Mouse (Mus musculus): ENCODE data around the gene Lrpprc.
A peak's percentile ranks its signal among the peaks of the same experiment; 100 is the strongest.

Lrpprc gene

GRCm38 (mm10) chr17:84790447-84791098 lies at the start of gene Lrpprc:
Gene Lrpprc (minus strand): TSS chr17:84790789.
- Histone ChIP-seq H3K27me3 (ENCODE audit: insufficient read depth, low read length) (no peaks in the 10 kb centered on the region), H3K4me3 (replicated peaks; ENCODE audit: low read length) (peak within 1 kb of the TSS; percentile 100), H3K9me3 (ENCODE audit: low read length) (no peaks in the 10 kb centered on the region), H3K4me1 (replicated peaks; ENCODE audit: low read depth, low read length) (peaks cover 66% of the 10 kb centered on the region), H3K36me3 (ENCODE audit: insufficient read depth, low read length) (peaks cover 34% of the 10 kb centered on the region)
- no peak for TF ChIP-seq CTCF (conservative IDR thresholded peaks at IDR 0.05; ENCODE audit: low read length)
- no peak for TF ChIP-seq NANOG (IDR thresholded peaks at IDR 0.05; ENCODE audit: borderline replicate concordance, low read length)
- TF ChIP-seq POU5F1 (IDR thresholded peaks at IDR 0.05; ENCODE audit: borderline replicate concordance, low read length) = no peak

- Histone ChIP-seq H3K4me3 (replicated peaks; ENCODE audit: low read length) (no peak overlapping the region), H3K27me3 (ENCODE audit: insufficient read depth, low read length) (no peaks in the 10 kb centered on the region), H3K4me1 (replicated peaks; ENCODE audit: low read depth, low read length) (peaks cover 6% of the 10 kb centered on the region), H3K36me3 (ENCODE audit: insufficient read depth, low read length) (no peaks in the 10 kb centered on the region), H3K9me3 (ENCODE audit: low read length) (no peaks in the 10 kb centered on the region)
- no peak for TF ChIP-seq POU5F1 (IDR thresholded peaks at IDR 0.05; ENCODE audit: borderline replicate concordance, low read length)
- no peak for TF ChIP-seq NANOG (IDR thresholded peaks at IDR 0.05; ENCODE audit: borderline replicate concordance, low read length)
- TF ChIP-seq CTCF (conservative IDR thresholded peaks at IDR 0.05; ENCODE audit: low read length) = peak; percentile 61
Observed at GRCm38 (mm10) chr17:84837780-84838179, 47.2 kb upstream of the Lrpprc start.

- Histone ChIP-seq H3K27me3 (ENCODE audit: insufficient read depth, low read length) (no peaks in the 10 kb centered on the region), H3K9me3 (ENCODE audit: low read length) (no peaks in the 10 kb centered on the region), H3K36me3 (ENCODE audit: insufficient read depth, low read length) (no peaks in the 10 kb centered on the region), H3K4me3 (replicated peaks; ENCODE audit: low read length) (no peak overlapping the region), H3K4me1 (replicated peaks; ENCODE audit: low read depth, low read length) (peaks cover 6% of the 10 kb centered on the region)
- TF ChIP-seq CTCF (conservative IDR thresholded peaks at IDR 0.05; ENCODE audit: low read length) (no peak), NANOG (IDR thresholded peaks at IDR 0.05; ENCODE audit: borderline replicate concordance, low read length) (no peak), POU5F1 (IDR thresholded peaks at IDR 0.05; ENCODE audit: borderline replicate concordance, low read length) (no peak)
Observed at GRCm38 (mm10) chr17:84835249-84835648, 44.7 kb upstream of the Lrpprc start.

GRCm38 (mm10) chr17:84832346-84832745 lies 41.8 kb upstream of the Lrpprc start:
- H3K9me3 ChIP-seq (ENCODE audit: low read length) = no peaks in the 10 kb centered on the region
- no peaks in the 10 kb centered on the region for H3K36me3 ChIP-seq (ENCODE audit: insufficient read depth, low read length)
- no peaks in the 10 kb centered on the region for H3K27me3 ChIP-seq (ENCODE audit: insufficient read depth, low read length)
- no peak for TF ChIP-seq NANOG (IDR thresholded peaks at IDR 0.05; ENCODE audit: borderline replicate concordance, low read length)
- no peak for TF ChIP-seq POU5F1 (IDR thresholded peaks at IDR 0.05; ENCODE audit: borderline replicate concordance, low read length)
- no peak for TF ChIP-seq CTCF (conservative IDR thresholded peaks at IDR 0.05; ENCODE audit: low read length)
- H3K4me1 ChIP-seq (replicated peaks; ENCODE audit: low read depth, low read length) = peaks cover 6% of the 10 kb centered on the region
- no peak overlapping the region for H3K4me3 ChIP-seq (replicated peaks; ENCODE audit: low read length)

GRCm38 (mm10) chr17:84828301-84828700 lies 37.7 kb upstream of the Lrpprc start:
- Histone ChIP-seq H3K27me3 (ENCODE audit: insufficient read depth, low read length) (0 out of 2 replicates have a peak, but pooled peaks cover 1% of the 10 kb centered on the region), H3K36me3 (ENCODE audit: insufficient read depth, low read length) (no peaks in the 10 kb centered on the region), H3K4me1 (replicated peaks; ENCODE audit: low read depth, low read length) (peaks cover 15% of the 10 kb centered on the region), H3K4me3 (replicated peaks; ENCODE audit: low read length) (no peak overlapping the region), H3K9me3 (ENCODE audit: low read length) (no peaks in the 10 kb centered on the region)
- TF ChIP-seq CTCF (conservative IDR thresholded peaks at IDR 0.05; ENCODE audit: low read length) (no peak), POU5F1 (IDR thresholded peaks at IDR 0.05; ENCODE audit: borderline replicate concordance, low read length) (no peak), NANOG (IDR thresholded peaks at IDR 0.05; ENCODE audit: borderline replicate concordance, low read length) (no peak)

- Histone ChIP-seq H3K4me1 (replicated peaks; ENCODE audit: low read depth, low read length) (peaks cover 10% of the 10 kb centered on the region), H3K9me3 (ENCODE audit: low read length) (no peaks in the 10 kb centered on the region), H3K4me3 (replicated peaks; ENCODE audit: low read length) (no peak overlapping the region), H3K27me3 (ENCODE audit: insufficient read depth, low read length) (peaks cover 11% of the 10 kb centered on the region; the same call in 1 of the 2 replicates), H3K36me3 (ENCODE audit: insufficient read depth, low read length) (no peaks in the 10 kb centered on the region)
- TF ChIP-seq NANOG (IDR thresholded peaks at IDR 0.05; ENCODE audit: borderline replicate concordance, low read length) (no peak), POU5F1 (IDR thresholded peaks at IDR 0.05; ENCODE audit: borderline replicate concordance, low read length) (no peak), CTCF (conservative IDR thresholded peaks at IDR 0.05; ENCODE audit: low read length) (no peak)
Observed at GRCm38 (mm10) chr17:84820603-84821002, 30.0 kb upstream of the Lrpprc start.

GRCm38 (mm10) chr17:84818390-84818789 lies 27.8 kb upstream of the Lrpprc start:
- TF ChIP-seq CTCF (conservative IDR thresholded peaks at IDR 0.05; ENCODE audit: low read length) (no peak), POU5F1 (IDR thresholded peaks at IDR 0.05; ENCODE audit: borderline replicate concordance, low read length) (no peak), NANOG (IDR thresholded peaks at IDR 0.05; ENCODE audit: borderline replicate concordance, low read length) (no peak)
- peaks cover 11% of the 10 kb centered on the region; the same call in 1 of the 2 replicates for H3K27me3 ChIP-seq (ENCODE audit: insufficient read depth, low read length)
- H3K9me3 ChIP-seq (ENCODE audit: low read length) = peaks cover 6% of the 10 kb centered on the region; the same call in 1 of the 2 replicates
- no peaks in the 10 kb centered on the region for H3K36me3 ChIP-seq (ENCODE audit: insufficient read depth, low read length)
- H3K4me1 ChIP-seq (replicated peaks; ENCODE audit: low read depth, low read length) = no peaks in the 10 kb centered on the region
- no peak overlapping the region for H3K4me3 ChIP-seq (replicated peaks; ENCODE audit: low read length)

GRCm38 (mm10) chr17:84816014-84816461 lies 25.4 kb upstream of the Lrpprc start:
- H3K36me3 ChIP-seq (ENCODE audit: insufficient read depth, low read length) = no peaks in the 10 kb centered on the region
- TF ChIP-seq NANOG (IDR thresholded peaks at IDR 0.05; ENCODE audit: borderline replicate concordance, low read length) (no peak), CTCF (conservative IDR thresholded peaks at IDR 0.05; ENCODE audit: low read length) (no peak)

More at GRCm38 (mm10) chr17:84816014-84816461, 25.4 kb upstream of the Lrpprc start:
- 0 out of 2 replicates have a peak, but pooled peaks cover 3% of the 10 kb centered on the region for H3K27me3 ChIP-seq (ENCODE audit: insufficient read depth, low read length)
- peaks cover 6% of the 10 kb centered on the region; the same call in 1 of the 2 replicates for H3K9me3 ChIP-seq (ENCODE audit: low read length)
- H3K4me1 ChIP-seq (replicated peaks; ENCODE audit: low read depth, low read length) = no peaks in the 10 kb centered on the region
- H3K4me3 ChIP-seq (replicated peaks; ENCODE audit: low read length) = no peak overlapping the region
